Mouse (Mus musculus) limb, embryonic 15.5 days (tissue): ENCODE data around the gene Gimap4. TPM values are rescaled to one million over a fixed set of nuclear protein-coding genes. Genes with fewer than 3 reads are reported as not detected.

Experiments used
- polyA plus RNA-seq: library from polyadenylated mRNA; unstranded; fragments of >200 nt; fragmentation: Nextera tagmentation; extraction: Ambion mirVana; gene quantifications from 2 replicates; pipeline ENCODE4 v1.2.1, GENCODE M21; 2015

Gimap4 gene
- polyA plus RNA-seq, 1 experiment from 2014 or later = 17.5 TPM

Other genes with a start within 250 kb of the Gimap4 start
- gene Zfp467, start 238.7 kb upstream of the Gimap4 start, polyA plus RNA-seq = 23.6 and 25.4 TPM in 2 replicates
- gene Sspo, start 236.3 kb upstream of the Gimap4 start, polyA plus RNA-seq = 0.25 and 0.31 TPM in 2 replicates
- 12.2 and 13.7 TPM in 2 replicates for gene Atp6v0e2, start 146.9 kb upstream of the Gimap4 start, polyA plus RNA-seq
- gene Lrrc61, start 129.8 kb upstream of the Gimap4 start, polyA plus RNA-seq = 9.9 and 10.8 TPM in 2 replicates
- gene Rarres2, start 111.8 kb upstream of the Gimap4 start, polyA plus RNA-seq = 24.8 and 30.5 TPM in 2 replicates
- not detected in 2 replicates for gene Gm45021, start 94.9 kb upstream of the Gimap4 start, polyA plus RNA-seq
- 21.0 and 23.9 TPM in 2 replicates for gene Repin1, start 90.7 kb upstream of the Gimap4 start, polyA plus RNA-seq
- gene Gm44965, start 90.6 kb upstream of the Gimap4 start, polyA plus RNA-seq = 0.79 and 1.1 TPM in 2 replicates
- gene Zfp775, start 82.5 kb upstream of the Gimap4 start, polyA plus RNA-seq = 5.1 and 5.4 TPM in 2 replicates
- 0.99 and 1.2 TPM in 2 replicates for gene AI854703, start 57.8 kb upstream of the Gimap4 start, polyA plus RNA-seq
- 1.4 and 1.5 TPM in 2 replicates for gene Gimap8, start 37.3 kb upstream of the Gimap4 start, polyA plus RNA-seq
- gene Gimap9, start 8.4 kb upstream of the Gimap4 start, polyA plus RNA-seq = 6.9 and 7.5 TPM in 2 replicates
- gene Gimap6, start 23.7 kb downstream of the Gimap4 start, polyA plus RNA-seq = 22.4 and 26.0 TPM in 2 replicates
- 1.6 and 2.4 TPM in 2 replicates for gene Gm28053, start 34.1 kb downstream of the Gimap4 start, polyA plus RNA-seq
- gene Gimap7, start 34.1 kb downstream of the Gimap4 start, polyA plus RNA-seq = not detected in 2 replicates
- gene Gimap1, start 54.5 kb downstream of the Gimap4 start, polyA plus RNA-seq = 13.5 and 15.4 TPM in 2 replicates
- 5.6 and 5.7 TPM in 2 replicates for gene Gimap5, start 61.6 kb downstream of the Gimap4 start, polyA plus RNA-seq
- not detected in 2 replicates for gene Gimap3, start 86.3 kb downstream of the Gimap4 start, polyA plus RNA-seq
- 54.3 and 63.4 TPM in 2 replicates for gene Tmem176a, start 156.4 kb downstream of the Gimap4 start, polyA plus RNA-seq
- 230 and 235 TPM in 2 replicates for gene Tmem176b, start 156.9 kb downstream of the Gimap4 start, polyA plus RNA-seq
- gene Aoc1, start 188.3 kb downstream of the Gimap4 start, polyA plus RNA-seq = not detected in 2 replicates
- gene 1600015I10Rik, start 245.3 kb downstream of the Gimap4 start, polyA plus RNA-seq = 0.05 TPM in 1 of 2 replicates, not detected in the other